Mouse (Mus musculus) gastrocnemius, postnatal 36 days (tissue): ENCODE data around the gene Cnot10. TPM values are rescaled to one million over a fixed set of nuclear protein-coding genes. Genes with fewer than 3 reads are reported as not detected.

Experiments
- DNase-seq, 2 experiments: peaks; one replicate each; pipeline ENCODE4 v3.0.0; 2022
- intact Hi-C: fragments of 180-260 bp; cut with DNase I; formaldehyde crosslinking; loops from one replicate; pipeline ENCODE4 v1.15.1; 2025
- total RNA-seq, 2 experiments: library from RNA; stranded (reverse); gene quantifications; 2 replicates each; pipeline ENCODE4 v1.2.3; 2021

Gene Cnot10
- total RNA-seq, 2 experiments from 2014 or later: 11.9 to 15.0 TPM

DNA sequence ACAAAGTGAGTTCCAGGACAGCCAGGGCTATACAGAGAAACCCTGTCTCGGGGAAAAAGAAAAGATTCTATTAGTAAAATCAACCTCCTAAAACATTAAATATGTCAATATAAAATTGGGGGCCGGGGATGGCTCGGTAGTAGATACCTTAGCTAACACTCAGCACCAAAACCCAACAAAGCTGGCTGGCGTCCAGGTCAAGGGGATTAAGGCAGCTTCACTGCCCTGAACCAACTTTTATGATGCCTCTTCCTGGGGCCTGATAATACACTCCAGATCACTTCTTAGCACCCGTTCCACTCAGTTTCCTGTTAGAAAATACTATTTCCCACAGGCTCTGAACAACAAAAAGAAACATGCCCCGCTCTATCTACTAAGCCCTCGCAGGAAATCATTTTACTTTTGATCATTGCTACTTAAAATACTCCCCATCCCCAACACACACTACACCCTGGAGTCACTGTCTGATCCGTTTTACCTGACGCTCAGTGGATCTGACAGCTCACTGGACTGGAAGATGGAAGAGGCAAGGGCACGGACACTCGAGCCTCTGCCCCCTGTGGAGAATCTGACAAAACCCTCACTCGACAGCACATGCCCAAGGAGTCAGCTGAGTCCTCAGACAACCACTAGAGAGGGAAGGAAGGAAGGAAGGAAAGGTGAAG is 36.0 kb downstream of the Cnot10 start:
- intact Hi-C loops: no loop called here
- no peak for DNase-seq

GRCm38 (mm10) chr9:114601096-114601495 is 38.9 kb downstream of the Cnot10 start:
- no peak for DNase-seq
- intact Hi-C loops: no loop called here

DNA sequence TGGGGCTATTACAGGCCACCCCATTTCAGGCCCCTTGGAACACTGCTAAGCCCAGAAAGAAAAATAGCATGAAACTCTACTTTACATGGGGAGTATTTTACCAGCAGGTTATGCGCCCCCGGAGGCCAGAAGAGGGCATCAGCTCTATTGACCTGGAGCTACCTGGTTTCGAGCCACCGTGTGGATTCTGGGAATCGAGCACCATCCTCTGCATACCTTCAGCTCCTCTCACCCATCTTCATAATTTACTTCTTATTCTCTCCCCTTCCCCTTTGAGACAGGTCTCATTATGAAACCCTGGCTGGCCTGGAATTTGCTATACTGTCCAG is 55.0 kb downstream of the Cnot10 start:
- intact Hi-C loops: no loop called here
- no peak for DNase-seq

DNA sequence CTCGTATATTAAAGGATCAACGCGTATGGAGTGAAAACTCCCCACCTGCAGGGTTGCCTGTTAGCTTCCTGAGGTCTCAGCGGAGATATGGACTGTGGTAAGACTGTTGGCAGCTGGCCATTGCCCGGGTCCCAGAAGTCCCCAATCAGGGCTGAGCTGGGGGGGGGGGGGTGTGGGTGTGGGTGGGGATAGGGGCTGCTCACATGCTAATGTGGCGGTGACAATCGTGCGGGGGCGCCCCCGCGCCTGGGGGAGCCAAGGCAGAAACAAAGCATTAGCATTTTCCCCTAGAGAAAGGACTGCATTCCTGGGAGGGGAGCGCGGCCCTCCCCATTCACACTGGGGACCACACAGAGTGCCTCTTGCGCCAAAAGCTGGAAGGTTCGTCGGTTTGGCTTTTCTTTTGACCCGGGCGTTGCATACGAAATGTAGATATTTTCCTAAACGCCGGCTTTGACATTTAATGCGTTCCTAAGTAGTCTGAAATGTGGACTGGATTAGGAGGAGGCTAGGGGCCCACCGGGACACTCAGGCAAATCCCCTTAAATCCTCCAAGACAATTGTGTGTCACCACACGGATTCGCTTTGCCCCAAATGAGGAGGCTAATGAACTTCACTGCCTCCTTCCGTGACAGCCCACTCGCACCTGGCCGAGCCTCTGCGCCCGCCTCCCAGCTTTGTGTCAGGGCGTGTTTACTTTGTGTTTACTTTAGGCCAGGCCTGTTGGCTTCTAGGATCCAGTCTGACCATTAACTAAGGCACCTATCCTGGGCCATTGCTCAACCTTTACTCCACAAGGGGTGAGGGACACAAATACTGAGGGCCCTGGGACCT is 55.6 kb downstream of the Cnot10 start:
- DNase-seq: no peak
- intact Hi-C loops: loop anchor here (5.0 kb wide), 1 partner anchor 167 kb away; no protein-coding TSS in a partner anchor

- peak; percentile 54 to 63 for DNase-seq
- intact Hi-C loops: loop anchor here (5.0 kb wide), 1 partner anchor 166 kb away; no protein-coding TSS in a partner anchor
Observed at GRCm38 (mm10) chr9:114583812-114584182, 56.2 kb downstream of the Cnot10 start.

- DNase-seq: no peak
- intact Hi-C loops: loop anchor here (2.0 kb wide), 1 partner anchor 78 kb away; no protein-coding TSS in a partner anchor
Observed at GRCm38 (mm10) chr9:114578646-114579045, 61.3 kb downstream of the Cnot10 start.

DNA sequence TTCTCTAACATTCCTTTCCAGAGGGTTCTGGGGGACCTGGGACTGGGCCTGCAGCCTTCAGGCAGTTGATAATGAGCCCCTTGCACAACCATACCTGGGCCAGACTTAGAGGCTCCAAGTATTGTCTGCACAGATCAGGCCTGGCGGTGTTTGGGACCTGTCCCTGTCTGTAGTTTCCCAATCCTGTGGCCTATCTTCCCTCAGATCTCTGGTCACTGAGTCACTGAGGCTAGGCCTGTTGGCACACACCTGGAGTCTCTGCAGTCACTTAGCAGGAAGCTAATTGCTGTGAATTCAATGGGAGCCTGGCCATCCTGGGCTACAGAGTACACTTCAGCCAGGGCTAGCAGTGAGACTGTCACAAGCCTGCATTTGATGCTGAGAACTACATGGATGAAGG is 64.0 kb downstream of the Cnot10 start:
- intact Hi-C loops: no loop called here
- no peak for DNase-seq

GRCm38 (mm10) chr9:114573528-114573927 is 66.5 kb downstream of the Cnot10 start:
- no peak for DNase-seq
- intact Hi-C loops: no loop called here

DNA sequence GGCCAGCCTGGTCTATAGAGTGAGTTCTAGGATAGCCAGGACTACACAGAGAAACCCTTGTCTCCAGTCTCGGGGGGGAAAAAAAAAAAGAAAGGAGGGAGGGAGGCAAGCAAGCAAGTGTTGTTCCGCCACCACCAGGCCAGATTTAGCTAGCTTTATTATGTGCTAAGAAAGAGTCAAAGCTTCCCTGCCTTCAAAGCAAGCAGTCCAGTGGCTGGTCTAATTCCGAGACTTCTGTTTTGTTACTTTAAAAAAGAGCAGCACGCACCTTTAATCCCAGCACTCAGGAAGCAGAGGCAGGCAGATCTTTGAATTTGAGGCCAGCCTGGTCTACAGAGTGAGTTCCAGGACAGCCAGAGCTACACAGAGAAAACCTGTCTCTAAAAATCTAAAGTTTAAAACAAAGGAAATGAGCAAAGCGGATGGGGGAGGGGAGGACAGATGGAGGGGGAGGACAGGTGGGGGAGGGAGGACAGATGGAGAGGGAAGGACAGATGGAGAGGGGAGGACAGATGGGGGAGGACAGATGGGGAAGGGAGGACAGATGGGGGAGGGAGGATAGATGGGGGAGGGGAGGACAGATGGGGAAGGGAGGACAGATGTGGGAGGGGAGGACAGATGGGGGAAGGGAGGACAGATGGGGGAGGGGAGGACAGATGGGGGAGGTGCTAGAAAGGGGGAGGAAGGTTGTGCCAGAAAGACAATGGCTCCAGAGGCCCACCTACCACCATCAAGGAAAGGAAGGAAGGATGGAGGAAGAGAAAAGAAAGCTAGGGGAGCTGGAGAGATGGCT is 71.1 kb downstream of the Cnot10 start:
- intact Hi-C loops: no loop called here
- no peak for DNase-seq

- intact Hi-C loops: no loop called here
- DNase-seq: no peak
Observed at GRCm38 (mm10) chr9:114564667-114565066, 75.3 kb downstream of the Cnot10 start.

- intact Hi-C loops: no loop called here
- no peak for DNase-seq
Observed at GRCm38 (mm10) chr9:114563761-114564606, 76.0 kb downstream of the Cnot10 start, which contains the start of gene Trim71. TSS of gene Trim71 (minus strand) at chr9:114564369.

DNA sequence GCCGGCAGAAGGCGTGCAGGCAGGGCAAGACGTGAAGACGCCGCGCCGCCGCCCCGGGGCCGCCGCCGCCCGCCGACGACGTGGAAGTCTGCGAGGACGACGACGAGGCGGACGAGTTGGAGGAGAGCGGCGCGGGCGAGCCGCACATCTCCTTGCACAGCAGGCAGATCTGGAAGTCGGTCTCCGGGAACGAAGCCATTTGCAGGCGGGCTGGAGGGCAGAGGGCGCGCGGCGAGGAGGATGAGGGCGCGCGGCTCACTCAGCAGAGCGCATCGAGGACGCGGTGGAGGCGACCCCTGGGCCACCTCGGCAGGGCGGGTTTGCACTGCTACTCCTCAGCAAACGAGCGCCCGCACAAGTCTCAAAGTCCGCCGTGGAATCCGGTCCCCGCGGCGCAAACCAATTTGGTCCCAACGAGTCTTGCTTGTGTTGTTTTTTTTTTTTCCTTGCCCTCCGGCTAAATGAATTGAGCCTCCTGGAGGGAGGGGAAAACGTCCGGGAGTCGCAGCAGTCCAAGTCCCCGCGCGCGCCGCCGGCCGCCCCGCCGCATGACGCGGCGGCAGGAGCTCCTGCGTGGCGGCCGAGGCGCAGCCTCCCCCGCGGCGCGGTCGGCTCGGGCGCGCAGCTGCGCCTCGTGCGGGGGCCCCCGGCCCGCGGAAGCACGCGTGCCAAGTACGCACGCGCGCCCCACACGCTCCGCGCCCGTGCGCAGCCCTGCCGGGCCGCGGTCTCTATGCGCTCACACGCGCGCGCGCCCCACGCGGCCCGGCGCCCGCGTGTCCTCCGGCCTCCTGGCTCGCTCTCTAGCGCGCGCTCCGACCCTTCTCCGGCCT is 76.8 kb downstream of the Cnot10 start:
- DNase-seq: no peak
- intact Hi-C loops: no loop called here

- intact Hi-C loops: no loop called here
- no peak for DNase-seq
Observed at GRCm38 (mm10) chr9:114562031-114562918, 77.7 kb downstream of the Cnot10 start.

GRCm38 (mm10) chr9:114561671-114561971 is 78.4 kb downstream of the Cnot10 start:
- intact Hi-C loops: no loop called here
- DNase-seq: no peak

GRCm38 (mm10) chr9:114560771-114561670 is 79.0 kb downstream of the Cnot10 start:
- intact Hi-C loops: no loop called here
- no peak for DNase-seq

GRCm38 (mm10) chr9:114560141-114560540 is 79.8 kb downstream of the Cnot10 start:
- DNase-seq: no peak
- intact Hi-C loops: no loop called here

- intact Hi-C loops: no loop called here
- no peak for DNase-seq
Observed at GRCm38 (mm10) chr9:114557086-114557485, 82.9 kb downstream of the Cnot10 start.
